8 mouse cellular contexts compared by ENCODE assay signal in the genomic region with DNA sequence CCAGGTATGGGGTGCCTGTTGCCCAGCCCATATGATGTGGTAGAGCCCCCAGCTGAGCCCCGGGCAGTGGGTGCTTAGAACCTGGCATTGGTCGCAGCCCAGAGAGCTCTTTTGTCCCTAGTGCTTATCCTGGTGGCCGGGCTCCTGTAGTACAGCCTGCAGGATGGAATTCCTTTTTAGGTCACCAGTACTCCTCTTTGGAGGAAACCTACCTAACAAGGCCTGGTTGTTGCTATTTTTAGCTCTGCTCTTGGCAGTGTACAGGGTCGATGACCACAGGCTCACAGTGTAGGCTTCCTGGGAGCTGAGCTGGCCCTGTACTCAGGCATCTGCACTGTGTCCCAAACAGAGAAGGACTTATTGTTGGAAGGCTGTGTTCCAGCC.
DNase-seq lines count a peak whose midpoint lies in the region; ATAC-seq lines count a peak whose summit lies in the region.

No protein-coding gene starts in this region.

- 28% methylated on average over 4 of the region's 4 CpGs for WGBS in heart, embryonic 10.5 days

- no peak for DNase-seq in cerebellum, postnatal 4 days (ENCODE audit: low spot score in 2 of 2)
- peak; percentile 92 for DNase-seq in heart, embryonic 10.5 days (ENCODE audit: low spot score)
- peak; percentile 58 for DNase-seq in kidney, postnatal 14 days
- peak; percentile 31 for DNase-seq in retina, embryonic 14.5 days (ENCODE audit: low spot score)
- no peak for DNase-seq in thymus, postnatal 0 days (ENCODE audit: low spot score)
- DNase-seq in c-Kit-positive CD71-positive TER-119-positive erythroid progenitor cells, embryonic 14.5 days (ENCODE audit: low spot score): no peak

- no peaks in the 10 kb centered on the region for H3K9me3 ChIP-seq in heart, embryonic 10.5 days

- no peaks in the 10 kb centered on the region for H3K36me3 ChIP-seq in heart, embryonic 10.5 days

- H3K27ac ChIP-seq in brown adipose tissue, adult 24 weeks (replicated peaks; ENCODE audit: low read depth, low read length): peak overlapping the region; percentile 58
- peak overlapping the region; percentile 94 for H3K27ac ChIP-seq in heart, embryonic 10.5 days

- H3K4me1 ChIP-seq in brown adipose tissue, adult 24 weeks (ENCODE audit: control insufficient read depth, insufficient read depth, insufficient read length, low read length): peaks cover 41% of the 10 kb centered on the region
- H3K4me1 ChIP-seq in heart, embryonic 10.5 days: peaks cover 82% of the 10 kb centered on the region

- H3K27me3 ChIP-seq in heart, embryonic 10.5 days (ENCODE audit: insufficient read depth, poor library complexity, severe bottlenecking): no peaks in the 10 kb centered on the region

- no peak overlapping the region for H3K4me3 ChIP-seq in brown adipose tissue, adult 24 weeks (ENCODE audit: insufficient read depth, low read depth, low read length)
- no peak overlapping the region for H3K4me3 ChIP-seq in heart, embryonic 10.5 days

- peak; percentile 70 for ATAC-seq in cerebellum, adult (ENCODE audit: insufficient number of reproducible peaks, low FRiP score, low TSS enrichment)

Comparison
In these comparisons a context has a peak if more than half of its experiments do, and no peak if none do; other contexts are left out.
1. DNase-seq: peak in heart, embryonic 10.5 days (single experiment), kidney, postnatal 14 days (single experiment) and retina, embryonic 14.5 days (single experiment); none in cerebellum, postnatal 4 days (0 of 2), thymus, postnatal 0 days (single experiment) and c-Kit-positive CD71-positive TER-119-positive erythroid progenitor cells, embryonic 14.5 days (single experiment).